Mouse (Mus musculus) C2C12 (cell line): ENCODE measurements around the gene Ccdc93. TPM values are rescaled to one million over a fixed set of nuclear protein-coding genes. Genes with fewer than 3 reads are reported as not detected.

ENCODE experiments used
- H3K27me3 ChIP-seq: one replicate; pipeline ENCODE4 v1.6.1; 2011; ENCODE audit not compliant: control insufficient read depth, insufficient read depth, insufficient read length
- H3K36me3 ChIP-seq: one replicate; pipeline ENCODE4 v1.6.1; 2011; ENCODE audit not compliant: control insufficient read depth, insufficient read depth
- H3K4me3 ChIP-seq: one replicate; pipeline ENCODE4 v1.5.1; 2011; ENCODE audit warnings: mild to moderate bottlenecking, control low read depth; ENCODE audit not compliant: poor library complexity, insufficient read depth, severe bottlenecking
- H3K79me2 ChIP-seq: one replicate; pipeline ENCODE4 v1.6.1; 2011; ENCODE audit not compliant: control insufficient read depth, insufficient read depth
- H3K79me3 ChIP-seq: one replicate; pipeline ENCODE4 v1.6.1; 2011; ENCODE audit warnings: low read depth, control low read depth
- H3ac ChIP-seq: one replicate; pipeline ENCODE3; 2011; ENCODE audit warnings: low read depth; ENCODE audit not compliant: control insufficient read depth, insufficient read length
- CEBPB ChIP-seq: IDR thresholded peaks from one replicate; pipeline ENCODE4 v1.6.1; 2011; ENCODE audit warnings: low read depth, mild to moderate bottlenecking, control low read depth, moderate library complexity
- CTCF ChIP-seq: IDR thresholded peaks from one replicate; pipeline ENCODE4 v1.5.1; 2011; ENCODE audit not compliant: control insufficient read depth, insufficient read depth, insufficient read length
- FOSL1 ChIP-seq: IDR thresholded peaks from one replicate; pipeline ENCODE4 v1.8.0; 2011; ENCODE audit warnings: mild to moderate bottlenecking, low read length; ENCODE audit not compliant: poor library complexity, insufficient read depth, severe bottlenecking
- MAX ChIP-seq: IDR thresholded peaks from one replicate; pipeline ENCODE4 v1.6.1; 2011; ENCODE audit warnings: mild to moderate bottlenecking, control low read depth
- MYOD1 ChIP-seq: IDR thresholded peaks from one replicate; pipeline ENCODE4 v1.6.1; 2011; ENCODE audit warnings: low read depth; ENCODE audit not compliant: control insufficient read depth, insufficient read length
- MYOG ChIP-seq: IDR thresholded peaks from one replicate; pipeline ENCODE4 v1.6.1; 2011; ENCODE audit not compliant: control insufficient read depth, insufficient read length; ENCODE audit errors: extremely low read depth
- USF1 ChIP-seq: IDR thresholded peaks from one replicate; pipeline ENCODE4 v1.6.1; 2011; ENCODE audit warnings: low read depth, mild to moderate bottlenecking, control low read depth, moderate library complexity
- polyA plus RNA-seq: library from polyadenylated mRNA; unstranded; fragments of >200 nt; fragmentation: generic; extraction: Trizol; gene quantifications from one replicate; pipeline ENCODE4 v1.2.1, GENCODE M21; 2012; ENCODE audit warnings: missing spikeins

Gene Ccdc93
- polyA plus RNA-seq, 1 experiment, result 8.4 TPM

DNA sequence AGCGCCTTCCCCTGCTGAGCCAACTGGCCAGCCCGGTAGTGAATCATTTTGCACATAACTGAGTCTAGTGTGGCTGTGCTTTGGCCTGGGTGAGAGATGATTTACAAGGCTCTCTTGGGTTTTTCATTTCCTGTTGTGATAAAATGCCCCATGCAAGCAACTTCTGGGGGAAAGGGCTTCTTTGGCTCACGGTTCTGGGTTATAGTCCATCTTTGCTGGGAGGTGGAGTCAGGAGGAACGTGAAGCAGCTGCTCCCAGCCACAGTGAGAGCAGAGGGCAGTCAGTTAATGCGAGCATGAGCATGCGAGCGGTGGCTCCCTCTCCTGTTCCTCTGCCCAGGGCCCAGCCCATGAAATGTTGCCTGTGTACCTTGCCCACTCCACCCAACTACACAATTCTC is 33.0 kb downstream of the Ccdc93 start:
- H3K79me2 ChIP-seq, result no peaks in the 10 kb centered on the region
- H3K4me3 ChIP-seq, result no peak overlapping the region
- no peak overlapping the region for H3ac ChIP-seq
- TF ChIP-seq FOSL1, result no peak
- TF ChIP-seq CEBPB, result no peak
- H3K27me3 ChIP-seq, result no peaks in the 10 kb centered on the region
- H3K79me3 ChIP-seq, result no peaks in the 10 kb centered on the region
- peaks cover 32% of the 10 kb centered on the region for H3K36me3 ChIP-seq

DNA sequence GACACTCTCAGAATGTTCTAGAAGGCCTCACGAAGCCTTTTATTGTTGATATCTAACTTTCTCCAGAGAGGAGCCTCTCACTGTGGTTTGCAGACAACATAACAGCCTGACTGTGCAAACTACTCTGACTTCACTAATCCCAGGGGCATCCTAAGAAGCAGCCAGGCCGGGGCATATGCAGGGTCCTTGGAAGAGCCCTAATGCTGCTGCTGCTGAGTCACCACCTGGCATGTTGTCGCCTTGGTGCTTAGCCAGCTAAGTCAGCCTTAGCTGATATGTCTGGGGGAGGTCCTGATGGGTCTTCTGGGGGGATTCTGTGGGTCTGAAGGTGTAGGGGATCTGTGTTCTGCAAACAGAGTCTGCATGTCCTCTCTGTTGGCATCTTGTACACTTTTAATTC is 35.4 kb downstream of the Ccdc93 start:
- no peaks in the 10 kb centered on the region for H3K79me3 ChIP-seq
- no peaks in the 10 kb centered on the region for H3K27me3 ChIP-seq
- H3K79me2 ChIP-seq, result no peaks in the 10 kb centered on the region
- no peak overlapping the region for H3K4me3 ChIP-seq
- peaks cover 43% of the 10 kb centered on the region for H3K36me3 ChIP-seq
- no peak overlapping the region for H3ac ChIP-seq
- TF ChIP-seq MYOG (no peak), FOSL1 (no peak), MAX (no peak), CEBPB (no peak), USF1 (no peak), MYOD1 (no peak), CTCF (no peak)

DNA sequence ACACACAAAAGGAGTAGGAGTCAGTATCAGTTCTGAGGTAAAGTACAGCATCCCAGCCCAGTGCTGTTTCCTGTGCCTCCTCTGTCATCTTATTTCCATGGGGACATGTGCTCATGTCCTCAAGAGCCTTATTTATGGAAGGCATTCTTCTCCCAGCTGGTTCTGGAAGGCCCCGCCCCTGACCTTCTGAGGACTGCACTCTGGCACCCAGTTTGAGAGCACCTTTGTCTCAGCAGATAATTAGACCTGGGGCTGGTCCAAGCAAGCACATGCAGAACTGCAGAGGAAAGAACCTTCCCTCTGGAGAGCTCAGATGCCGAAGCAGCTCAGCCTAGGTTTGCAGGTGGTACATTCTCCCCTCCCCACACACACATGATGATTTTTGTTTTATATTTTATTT is 37.4 kb downstream of the Ccdc93 start:
- no peaks in the 10 kb centered on the region for H3K79me3 ChIP-seq

DNA sequence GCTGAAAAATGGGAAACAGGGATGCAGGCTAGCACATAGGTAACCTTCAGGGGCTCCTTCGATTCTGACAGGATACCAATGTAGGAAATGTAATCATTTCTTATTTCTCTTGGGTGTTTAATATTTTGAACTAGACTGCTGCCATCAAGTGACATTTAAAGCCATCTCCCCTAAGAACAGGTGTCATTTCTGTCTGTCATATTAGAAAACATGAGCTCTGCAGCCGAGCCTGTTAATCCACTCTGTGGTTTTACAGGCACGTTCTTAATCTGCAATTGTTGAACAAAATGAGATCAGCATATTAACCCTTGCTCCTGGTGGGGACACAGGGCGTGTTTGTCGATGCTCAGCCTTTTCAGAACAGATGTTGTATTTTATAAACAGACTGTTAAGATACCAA is 40.7 kb downstream of the Ccdc93 start:
- H3ac ChIP-seq, result no peak overlapping the region
- H3K79me2 ChIP-seq, result no peaks in the 10 kb centered on the region

More for the DNA sequence above, 37.4 kb downstream of the Ccdc93 start:
- Histone ChIP-seq H3K79me2 (no peaks in the 10 kb centered on the region), H3ac (no peak overlapping the region), H3K27me3 (no peaks in the 10 kb centered on the region), H3K36me3 (peaks cover 28% of the 10 kb centered on the region), H3K4me3 (no peak overlapping the region)
- TF ChIP-seq CEBPB (no peak), MYOD1 (no peak), USF1 (no peak), CTCF (no peak), FOSL1 (no peak), MYOG (no peak), MAX (no peak)

DNA sequence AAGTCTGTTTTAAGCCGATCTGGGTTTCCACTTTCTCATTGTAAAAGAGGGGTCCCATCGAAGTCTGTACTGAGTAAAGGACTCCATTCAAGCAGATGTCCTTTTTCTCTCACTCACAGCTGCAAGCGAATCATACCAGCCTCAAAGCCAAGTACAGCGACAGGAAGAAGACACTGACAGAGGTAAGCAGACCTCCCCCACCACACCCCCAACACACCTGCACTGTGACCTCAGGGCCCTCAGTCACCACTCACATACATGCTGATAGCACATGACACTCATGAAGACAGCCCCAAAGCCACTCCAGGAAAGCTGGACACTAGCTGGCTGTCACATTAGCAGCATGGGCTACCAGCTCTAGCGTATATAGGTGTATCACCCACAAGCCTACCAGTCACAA is 46.9 kb downstream of the Ccdc93 start:
- no peak overlapping the region for H3ac ChIP-seq
- H3K27me3 ChIP-seq, result no peaks in the 10 kb centered on the region
- H3K79me3 ChIP-seq, result no peaks in the 10 kb centered on the region
- TF ChIP-seq USF1 (no peak), MYOG (no peak), CEBPB (no peak)
- no peaks in the 10 kb centered on the region for H3K79me2 ChIP-seq
- peaks cover 46% of the 10 kb centered on the region for H3K36me3 ChIP-seq
- H3K4me3 ChIP-seq, result no peak overlapping the region

More for the DNA sequence above, 40.7 kb downstream of the Ccdc93 start:
- no peak for TF ChIP-seq MAX
- no peak for TF ChIP-seq MYOD1
- no peak for TF ChIP-seq MYOG
- no peak for TF ChIP-seq USF1
- TF ChIP-seq FOSL1, result no peak
- no peak for TF ChIP-seq CEBPB
- TF ChIP-seq CTCF, result no peak
- Histone ChIP-seq H3K36me3 (peaks cover 20% of the 10 kb centered on the region), H3K79me3 (no peaks in the 10 kb centered on the region), H3K27me3 (no peaks in the 10 kb centered on the region), H3K4me3 (no peak overlapping the region)

DNA sequence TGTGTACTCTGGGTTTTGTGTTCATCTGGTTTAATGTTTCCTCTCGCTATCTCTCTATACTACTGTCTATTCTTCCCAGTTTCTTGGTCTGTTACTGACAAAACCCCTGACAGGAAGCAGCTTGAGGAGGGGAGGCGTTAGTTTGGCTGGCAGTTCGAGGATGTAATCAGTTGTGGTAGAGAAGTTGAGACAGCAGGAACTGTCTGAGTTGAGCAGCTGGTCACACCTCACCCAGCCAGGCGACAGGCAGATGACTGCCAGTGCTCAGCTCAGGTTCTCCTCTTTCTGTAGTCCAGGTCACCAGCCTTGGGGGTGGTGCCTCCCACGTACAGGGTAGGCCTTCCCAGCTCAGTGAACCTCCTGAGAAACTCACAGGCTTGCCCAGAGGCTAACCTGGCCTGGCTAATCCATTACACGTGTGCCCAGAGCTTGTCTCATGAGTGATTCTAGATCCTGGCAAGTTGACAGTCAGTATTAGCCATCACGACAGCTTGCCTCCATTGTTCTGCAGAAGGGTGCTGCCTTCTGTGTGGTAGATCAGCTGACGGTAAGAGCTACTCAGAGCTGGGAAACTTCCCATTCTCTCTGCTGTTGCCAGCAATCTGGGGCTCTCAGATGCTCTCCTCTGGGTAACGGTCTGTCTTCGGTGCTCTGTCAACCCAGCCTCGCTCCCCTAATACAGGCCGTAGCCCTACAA is 47.6 kb downstream of the Ccdc93 start:
- no peaks in the 10 kb centered on the region for H3K27me3 ChIP-seq
- no peaks in the 10 kb centered on the region for H3K79me2 ChIP-seq
- peaks cover 46% of the 10 kb centered on the region for H3K36me3 ChIP-seq

More for the DNA sequence above, 47.6 kb downstream of the Ccdc93 start:
- TF ChIP-seq CEBPB (no peak), FOSL1 (no peak), CTCF (no peak), MAX (no peak), MYOD1 (no peak), USF1 (no peak), MYOG (no peak)
- no peak overlapping the region for H3ac ChIP-seq
- H3K4me3 ChIP-seq, result no peak overlapping the region
- H3K79me3 ChIP-seq, result no peaks in the 10 kb centered on the region
